Mouse (Mus musculus) lung, embryonic 16.5 days (tissue): ENCODE measurements at regions not wholly inside any gene's neighbourhood (a gene's known extent, or its start where the extent isn't known, plus 50 kb on each side); places are given as distances from the start of the nearest gene placed in this dataset.

ENCODE experiments used
- ATAC-seq: fragments of 200-750 bp; cut with Nextera tagmentation; 2 replicates; pipeline ENCODE4 v1.8.0; 2017; ENCODE audit warnings: low read depth, mild to moderate bottlenecking, moderate library complexity
- H3K27ac ChIP-seq: fragments of 300-500 bp; sonication (generic); 2 replicates; pipeline ENCODE4 v1.5.1; 2014; ENCODE audit warnings: mild to moderate bottlenecking, control low read depth, low read length
- H3K27me3 ChIP-seq: fragments of 300-500 bp; sonication (generic); 2 replicates; pipeline ENCODE4 v1.6.1; 2014; ENCODE audit warnings: low read depth, low read length, mixed read lengths; ENCODE audit not compliant: control insufficient read depth, insufficient read depth
- H3K36me3 ChIP-seq: fragments of 300-500 bp; sonication (generic); 2 replicates; pipeline ENCODE4 v1.6.1; 2014; ENCODE audit warnings: low read length; ENCODE audit not compliant: control insufficient read depth, insufficient read depth
- H3K4me1 ChIP-seq: fragments of 300-500 bp; sonication (generic); replicated peaks from 2 replicates; pipeline ENCODE4 v1.6.1; 2014; ENCODE audit warnings: low read length, mixed read lengths; ENCODE audit not compliant: control insufficient read depth, insufficient read depth
- H3K4me2 ChIP-seq: fragments of 300-500 bp; sonication (generic); 2 replicates; pipeline ENCODE4 v1.6.1; 2014; ENCODE audit warnings: low read depth, low read length, control low read depth
- H3K4me3 ChIP-seq: fragments of 300-500 bp; sonication (generic); 2 replicates; pipeline ENCODE4 v1.5.1; 2014; ENCODE audit warnings: mild to moderate bottlenecking, low read length, control low read depth
- H3K9ac ChIP-seq: fragments of 300-500 bp; sonication (generic); 2 replicates; pipeline ENCODE4 v1.6.1; 2014; ENCODE audit warnings: low read length, control low read depth
- H3K9me3 ChIP-seq: fragments of 300-500 bp; sonication (generic); 2 replicates; pipeline ENCODE4 v1.6.1; 2016; ENCODE audit warnings: low read length; ENCODE audit not compliant: control insufficient read depth
- WGBS: fragments of 180-500 bp; shearing (Covaris S2); extraction: QIAGEN DNeasy Blood & Tissue Kit; methylation state at CpG from one replicate; pipeline ENCODE4 v1.1.7; 2014; 5-methylcytosine and 5-hydroxymethylcytosine counted together

DNA sequence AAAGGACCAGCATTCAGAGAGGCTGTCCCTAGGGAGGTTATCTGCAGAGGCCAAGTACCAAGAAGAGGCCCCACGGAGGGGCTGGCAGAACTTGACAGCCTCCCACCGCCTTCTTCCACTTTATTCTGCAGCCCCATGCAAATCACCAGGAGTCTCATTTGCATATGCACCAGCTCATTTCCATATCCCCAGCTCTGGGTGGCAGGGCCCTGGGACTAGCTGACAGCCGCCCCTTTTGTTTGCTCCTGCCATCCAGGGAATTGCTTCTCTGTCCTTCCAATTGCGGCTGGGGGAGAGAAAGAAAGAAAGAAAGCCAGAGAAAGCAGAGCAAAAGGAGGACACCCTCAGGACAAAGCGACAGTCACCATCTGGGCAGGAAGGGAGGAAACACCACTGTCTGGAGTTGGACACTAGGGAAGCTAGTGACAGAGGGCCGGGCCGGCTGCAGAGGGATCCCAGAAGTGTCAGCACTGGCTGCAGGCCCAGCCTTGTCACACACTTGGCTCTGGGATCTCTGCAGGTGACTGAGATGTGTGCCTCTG is 102.4 kb downstream of the Mn1 start:
- 0 out of 2 replicates have a peak, but pooled peaks have one; percentile 28 for ATAC-seq
- Histone ChIP-seq H3K4me3 (no peak overlapping the region), H3K4me2 (no peak overlapping the region), H3K27me3 (no peaks in the 10 kb centered on the region), H3K9me3 (no peaks in the 10 kb centered on the region), H3K36me3 (no peaks in the 10 kb centered on the region), H3K4me1 (peaks cover 4% of the 10 kb centered on the region; the same call in 1 of the 2 replicates), H3K27ac (no peak overlapping the region), H3K9ac (no peak overlapping the region)
- 13% methylated on average over 7 of the region's 7 CpGs for WGBS

DNA sequence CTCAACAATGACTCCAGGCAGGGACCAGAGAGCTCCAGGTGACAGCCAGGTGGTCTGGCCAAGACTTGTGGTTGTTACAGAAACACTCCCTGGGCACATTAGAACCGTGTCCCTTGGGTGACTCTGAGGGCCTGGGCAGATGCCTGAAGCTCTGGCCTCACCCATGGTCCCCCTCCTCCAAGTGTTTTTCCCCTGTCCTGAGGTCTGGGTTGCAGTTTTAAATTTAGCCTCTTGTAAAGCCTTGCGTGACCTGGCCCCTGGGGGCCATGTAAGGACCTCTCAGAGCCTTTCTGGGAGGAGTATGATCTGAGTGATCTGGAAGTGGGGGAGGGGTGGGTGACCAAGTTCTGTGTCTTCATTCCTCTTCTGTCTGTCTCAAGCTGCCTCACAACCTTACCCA is 104.7 kb downstream of the Mn1 start:
- H3K36me3 ChIP-seq, result no peaks in the 10 kb centered on the region
- H3K4me2 ChIP-seq, result no peak overlapping the region
- 70% methylated on average over 2 of the region's 2 CpGs for WGBS
- no peak overlapping the region for H3K27ac ChIP-seq
- no peaks in the 10 kb centered on the region for H3K27me3 ChIP-seq
- peaks cover 4% of the 10 kb centered on the region; the same call in 1 of the 2 replicates for H3K4me1 ChIP-seq
- ATAC-seq, result no peak
- H3K9ac ChIP-seq, result no peak overlapping the region
- no peak overlapping the region for H3K4me3 ChIP-seq
- no peaks in the 10 kb centered on the region for H3K9me3 ChIP-seq

DNA sequence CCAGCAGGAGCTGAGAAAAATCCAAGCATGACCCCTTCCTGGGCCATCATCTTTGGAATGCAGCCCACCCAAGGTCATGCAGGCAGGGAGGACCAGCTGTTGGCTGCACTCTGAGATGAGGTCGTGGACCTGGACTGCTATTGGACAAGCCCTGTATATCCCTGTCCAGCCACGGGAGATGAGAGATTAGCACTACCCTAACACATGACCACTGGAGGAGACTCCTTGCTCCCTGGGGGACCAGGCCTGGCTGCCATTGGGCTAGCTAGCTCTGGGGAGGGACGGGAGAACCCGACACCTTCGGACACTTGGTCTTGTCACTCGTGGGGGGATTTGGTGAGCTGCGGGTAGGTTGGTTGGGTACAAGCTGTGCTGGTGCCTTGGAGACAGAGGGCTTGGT is 105.4 kb downstream of the Mn1 start:
- H3K9ac ChIP-seq, result no peak overlapping the region
- peaks cover 4% of the 10 kb centered on the region; the same call in 1 of the 2 replicates for H3K4me1 ChIP-seq
- H3K9me3 ChIP-seq, result no peaks in the 10 kb centered on the region
- no peak overlapping the region for H3K4me3 ChIP-seq
- H3K4me2 ChIP-seq, result no peak overlapping the region
- no peak overlapping the region for H3K27ac ChIP-seq
- no peak for ATAC-seq
- H3K27me3 ChIP-seq, result no peaks in the 10 kb centered on the region
- H3K36me3 ChIP-seq, result no peaks in the 10 kb centered on the region
- WGBS, result 50% methylated on average over 7 of the region's 7 CpGs

DNA sequence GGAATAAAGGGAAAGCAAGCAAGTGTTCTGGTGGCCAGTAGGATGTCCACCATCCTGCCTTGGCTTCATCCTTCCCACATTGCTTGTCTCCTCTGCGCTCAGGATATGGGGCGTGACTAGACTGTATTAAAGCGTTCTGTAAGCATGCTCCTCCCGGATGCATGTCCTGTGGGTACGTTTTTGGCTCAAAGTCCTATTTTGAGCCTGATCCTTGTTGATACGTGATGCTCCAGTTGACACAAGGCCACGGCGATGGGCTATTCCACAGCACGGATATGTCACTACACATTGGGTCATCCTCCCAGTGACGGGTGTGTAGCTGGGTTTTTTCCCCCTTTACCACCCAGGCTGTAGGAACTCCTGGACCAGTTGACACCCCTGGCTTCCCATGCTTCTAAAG is 110.6 kb downstream of the Mn1 start:
- WGBS, result 78% methylated on average over 10 of the region's 10 CpGs
- no peaks in the 10 kb centered on the region for H3K9me3 ChIP-seq
- H3K4me2 ChIP-seq, result no peak overlapping the region
- no peaks in the 10 kb centered on the region for H3K36me3 ChIP-seq
- H3K4me3 ChIP-seq, result no peak overlapping the region
- no peaks in the 10 kb centered on the region; the same call in 1 of the 2 replicates for H3K27me3 ChIP-seq
- ATAC-seq, result no peak
- no peak overlapping the region for H3K9ac ChIP-seq
- no peak overlapping the region for H3K27ac ChIP-seq
- H3K4me1 ChIP-seq, result peaks cover 18% of the 10 kb centered on the region

DNA sequence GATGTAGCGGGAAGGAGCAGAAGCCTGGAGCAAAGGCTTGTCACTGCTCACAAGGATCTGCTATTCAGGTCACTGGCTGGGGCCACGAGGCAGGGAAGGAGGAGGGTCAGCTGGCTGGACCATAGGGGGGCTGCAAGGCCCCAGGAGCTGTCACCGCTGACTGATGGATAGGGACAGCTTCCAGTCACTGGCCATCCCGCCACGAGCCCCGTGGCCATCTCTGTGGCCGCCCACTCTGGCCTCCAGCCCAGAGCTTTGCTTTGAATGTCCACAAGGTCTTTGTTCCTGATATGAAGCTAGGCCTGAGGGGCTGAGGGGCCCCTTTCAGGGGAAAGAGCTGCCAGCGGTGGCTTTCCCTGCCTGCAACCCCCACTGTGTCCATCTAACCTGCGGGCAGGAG is 111.9 kb downstream of the Mn1 start:
- Histone ChIP-seq H3K27me3 (no peaks in the 10 kb centered on the region; the same call in 1 of the 2 replicates), H3K4me3 (no peak overlapping the region), H3K9me3 (no peaks in the 10 kb centered on the region), H3K27ac (no peak overlapping the region), H3K9ac (peak overlapping the region; percentile 39), H3K4me2 (no peak overlapping the region), H3K36me3 (no peaks in the 10 kb centered on the region), H3K4me1 (peaks cover 18% of the 10 kb centered on the region)
- peak; percentile 48 for ATAC-seq
- WGBS, result 28% methylated on average over 9 of the region's 9 CpGs

DNA sequence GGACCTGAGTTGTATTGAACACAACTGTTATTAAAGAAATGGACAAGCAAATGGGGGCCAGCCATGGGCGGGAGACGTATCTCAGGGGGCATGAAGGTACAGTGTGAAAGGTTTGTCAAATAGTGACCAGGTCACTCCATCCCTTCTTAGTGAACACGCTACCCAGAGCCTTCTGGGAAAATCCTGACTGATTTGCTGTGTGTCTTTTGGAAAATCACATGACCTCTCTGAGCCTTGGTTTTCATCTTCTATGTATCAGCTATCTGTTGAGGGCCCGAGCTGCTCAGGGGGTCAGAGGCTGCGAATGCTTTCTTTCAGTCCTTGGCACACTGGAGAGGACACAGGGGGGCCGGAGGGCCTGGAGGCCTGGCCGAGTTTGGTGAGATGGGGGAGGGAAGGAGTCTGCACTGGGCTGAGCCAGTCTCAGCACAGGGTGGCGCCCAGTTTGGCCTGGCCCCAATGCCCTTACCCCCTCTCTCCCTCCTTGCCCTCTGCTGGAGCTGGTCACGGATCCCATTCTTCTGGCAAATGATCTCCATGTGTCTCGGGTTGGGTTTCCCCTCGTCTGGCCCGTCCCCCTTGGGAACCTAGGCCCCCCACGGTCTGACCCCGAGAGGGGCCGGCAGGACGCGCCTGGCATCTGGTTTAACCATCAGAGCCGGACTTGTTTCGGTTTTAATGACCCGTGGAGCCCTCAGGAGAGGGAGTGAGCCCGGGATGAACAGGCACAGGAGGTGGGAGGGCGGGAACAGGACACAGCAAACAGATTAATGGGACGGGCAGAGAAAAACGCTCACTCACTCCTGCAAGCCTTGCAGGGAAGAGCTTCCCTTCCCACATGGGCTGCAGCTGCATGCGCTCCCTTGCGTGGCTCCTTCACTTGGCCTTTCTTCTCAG is 113.7 kb downstream of the Mn1 start:
- H3K9me3 ChIP-seq, result no peaks in the 10 kb centered on the region
- 22% methylated on average over 26 of the region's 26 CpGs for WGBS
- peak overlapping the region; percentile 21 for H3K4me3 ChIP-seq
- H3K9ac ChIP-seq, result peak overlapping the region; percentile 57
- H3K4me1 ChIP-seq, result peaks cover 20% of the 10 kb centered on the region
- H3K4me2 ChIP-seq, result peak overlapping the region; percentile 48
- no peak overlapping the region for H3K27ac ChIP-seq
- H3K36me3 ChIP-seq, result no peaks in the 10 kb centered on the region
- H3K27me3 ChIP-seq, result no peaks in the 10 kb centered on the region; the same call in 1 of the 2 replicates
- ATAC-seq, result no peak

DNA sequence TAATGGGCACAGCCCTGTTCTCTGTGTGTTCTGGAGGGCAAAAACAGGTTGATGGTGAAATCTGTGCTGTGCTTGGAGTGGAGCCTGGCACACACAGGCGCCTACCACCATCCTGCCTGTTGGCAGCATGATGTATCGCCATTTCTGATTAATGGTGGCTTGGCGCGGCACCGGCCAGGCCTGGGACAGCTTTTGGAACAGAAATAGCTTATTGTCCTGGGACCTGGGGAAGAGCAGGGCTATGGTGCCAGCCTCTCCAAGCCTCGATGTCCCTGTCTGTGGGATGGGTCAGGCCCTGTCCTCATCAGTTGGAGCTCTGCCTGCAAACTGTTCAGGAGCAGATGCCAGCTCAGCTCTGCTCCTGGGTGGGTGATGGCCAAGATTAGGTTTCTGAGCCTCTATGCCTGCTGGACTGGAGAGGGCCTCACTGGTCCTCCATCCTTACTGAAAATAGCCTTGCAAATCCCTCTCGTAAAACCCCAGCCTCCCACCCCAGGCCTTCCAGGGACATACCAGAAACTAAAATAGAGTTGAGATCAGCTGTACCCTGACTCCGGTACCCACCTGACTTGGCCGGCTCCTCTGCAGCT is 115.4 kb downstream of the Mn1 start:
- Histone ChIP-seq H3K27me3 (no peaks in the 10 kb centered on the region; the same call in 1 of the 2 replicates), H3K9ac (no peak overlapping the region), H3K4me3 (no peak overlapping the region), H3K9me3 (no peaks in the 10 kb centered on the region), H3K4me2 (no peak overlapping the region), H3K4me1 (peaks cover 23% of the 10 kb centered on the region), H3K27ac (no peak overlapping the region), H3K36me3 (no peaks in the 10 kb centered on the region)
- no peak for ATAC-seq
- WGBS, result 83% methylated on average over 9 of the region's 9 CpGs

DNA sequence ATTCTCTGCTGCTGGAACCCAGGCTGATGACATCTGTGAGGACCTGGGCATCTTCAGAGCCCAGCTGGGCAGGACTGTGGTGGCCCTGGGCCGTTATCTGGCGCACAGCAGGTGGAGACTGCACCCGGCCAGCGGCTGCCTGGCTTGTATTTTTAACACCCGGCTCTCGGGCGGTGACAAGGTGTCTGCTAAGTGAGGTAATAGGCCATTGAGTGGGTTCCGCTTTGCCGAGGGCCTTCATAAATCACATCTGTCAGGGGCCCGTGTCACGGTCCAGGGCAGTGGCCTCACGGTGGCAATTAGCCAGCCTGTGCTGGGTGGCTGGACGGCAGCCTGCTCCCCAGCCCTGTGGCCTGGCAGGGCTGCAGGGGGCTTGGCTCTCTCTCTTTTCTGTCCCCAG is 118.8 kb downstream of the Mn1 start:
- no peak overlapping the region for H3K27ac ChIP-seq
- ATAC-seq, result peak; percentile 40; the same call in 1 of the 2 replicates

More for the DNA sequence above, 118.8 kb downstream of the Mn1 start:
- no peaks in the 10 kb centered on the region for H3K27me3 ChIP-seq
- H3K9me3 ChIP-seq, result no peaks in the 10 kb centered on the region
- WGBS, result 8% methylated on average over 13 of the region's 13 CpGs
- H3K4me3 ChIP-seq, result no peak overlapping the region
- H3K9ac ChIP-seq, result no peak overlapping the region
- H3K36me3 ChIP-seq, result no peaks in the 10 kb centered on the region
- H3K4me1 ChIP-seq, result peaks cover 12% of the 10 kb centered on the region
- no peak overlapping the region for H3K4me2 ChIP-seq
